Comparison of ENCODE assay signal across 12 mouse cellular contexts in genomic region chr5:34255189-34255588, GRCm38 (mm10). TPM values are rescaled to one million over a fixed set of nuclear protein-coding genes. Genes with fewer than 3 reads are reported as not detected.
DNase-seq lines count a peak whose midpoint lies in the region; ATAC-seq and TF ChIP-seq lines count a peak whose summit lies in the region.
"Had no signal": no experiment of that assay in that cellular context is flagged by ENCODE, and none has a peak within 500 bp of the region (broad histone marks: within the 10 kb centered on the region; RNA-seq: fewer than 3 reads in every experiment).

No protein-coding gene starts in this region.

- no peak overlapping the region for H3K27ac ChIP-seq in kidney, adult 2 months (ENCODE audit: insufficient read depth, low read depth, low read length)
- no peak overlapping the region for H3K27ac ChIP-seq in kidney, embryonic 16.5 days (ENCODE audit: low read length)
- H3K27ac ChIP-seq: embryonic facial prominence, embryonic 12.5 days had no signal

- no peak overlapping the region for H3K4me3 ChIP-seq in kidney, adult 2 months (ENCODE audit: insufficient read depth, low read depth, low read length)
- no peak overlapping the region for H3K4me3 ChIP-seq in kidney, embryonic 16.5 days (ENCODE audit: low read length)
- H3K4me3 ChIP-seq: embryonic facial prominence, embryonic 12.5 days had no signal

- DNase-seq in kidney, adult 2 months: peak; percentile 18
- DNase-seq in thymus, postnatal 0 days (ENCODE audit: low spot score): peak; percentile 68
- no peak for DNase-seq in thymus, adult 18-20 months
- DNase-seq in embryo, embryonic 10.5 days (ENCODE audit: low spot score): peak; percentile 44
- DNase-seq in yolk sac, embryonic 10.5 days (ENCODE audit: low spot score): no peak
- no peak for DNase-seq in cerebellum, adult 9-10 months
- DNase-seq in T-cell, adult 2 months (ENCODE audit: low spot score): no peak
- DNase-seq: kidney, adult 8-10 months; lung, adult 2 months had no signal

- H3K4me1 ChIP-seq in kidney, adult 2 months (ENCODE audit: control insufficient read depth, insufficient read depth, low read length): no peaks in the 10 kb centered on the region
- H3K4me1 ChIP-seq in kidney, embryonic 16.5 days (ENCODE audit: insufficient read depth, low read length): peaks cover 4% of the 10 kb centered on the region; the same call in 1 of the 2 replicates

- no peak overlapping the region for H3K9ac ChIP-seq in kidney, embryonic 16.5 days (replicated peaks; ENCODE audit: low read length)
- H3K9ac ChIP-seq: embryonic facial prominence, embryonic 12.5 days had no signal

- TF ChIP-seq POLR2A in kidney, adult 2 months (IDR thresholded peaks at IDR 0.05; ENCODE audit: low read depth, low read length): no peak

- no peaks in the 10 kb centered on the region for H3K9me3 ChIP-seq in kidney, embryonic 16.5 days (ENCODE audit: low read length)
- H3K9me3 ChIP-seq: embryonic facial prominence, embryonic 12.5 days had no signal

- 78% methylated on average over 3 of the region's 3 CpGs for WGBS in kidney, adult 2 months
- WGBS in kidney, embryonic 16.5 days: 82% methylated on average over 3 of the region's 3 CpGs

- no peak for ATAC-seq in kidney, embryonic 16.5 days (ENCODE audit: low FRiP score, low TSS enrichment)

- no peaks in the 10 kb centered on the region for H3K27me3 ChIP-seq in kidney, adult 2 months (replicated peaks; ENCODE audit: control insufficient read depth, insufficient read depth, low read length)
- H3K27me3 ChIP-seq in kidney, embryonic 16.5 days (ENCODE audit: insufficient read depth, low read length): no peaks in the 10 kb centered on the region
- H3K27me3 ChIP-seq: embryonic facial prominence, embryonic 12.5 days had no signal

- TF ChIP-seq CTCF in kidney, adult 2 months (conservative IDR thresholded peaks at IDR 0.05; ENCODE audit: insufficient read depth, insufficient read length, low read depth, low read length): peak; percentile 52

- H3K4me2 ChIP-seq in kidney, embryonic 16.5 days (replicated peaks; ENCODE audit: low read depth, low read length): no peak overlapping the region
- H3K4me2 ChIP-seq: embryonic facial prominence, embryonic 12.5 days had no signal

- H3K36me3 ChIP-seq in kidney, adult 2 months (ENCODE audit: control insufficient read depth, insufficient read depth, low read length): no peaks in the 10 kb centered on the region
- no peaks in the 10 kb centered on the region for H3K36me3 ChIP-seq in kidney, embryonic 16.5 days (ENCODE audit: insufficient read depth, low read length)
- H3K36me3 ChIP-seq: embryonic facial prominence, embryonic 12.5 days had no signal

RNA-seq across cellular contexts. Expression of gene Zfyve28, which starts 33.1 kb away (rescaled TPM):
- 0.33 and 0.36 TPM in 2 replicates for polyA plus RNA-seq in kidney, adult 2 months (2012; rRNA removed)
- 0.21 and 0.34 TPM in 2 replicates for polyA plus RNA-seq in kidney, embryonic 16.5 days (2015; fragmentation: Nextera tagmentation; extraction: Ambion mirVana)
- polyA plus RNA-seq in thymus, postnatal 0 days (2015; fragmentation: Nextera tagmentation; extraction: Ambion mirVana): 10.0 and 12.7 TPM in 2 replicates

RNA-seq across cellular contexts. Expression of gene Cfap99, which starts 33.2 kb away (rescaled TPM):
- 0.05 TPM in 1 of 2 replicates, not detected in the other for polyA plus RNA-seq in kidney, adult 2 months (2012; rRNA removed)
- polyA plus RNA-seq in kidney, embryonic 16.5 days (2015; fragmentation: Nextera tagmentation; extraction: Ambion mirVana): not detected in 2 replicates
- not detected in 2 replicates for polyA plus RNA-seq in thymus, postnatal 0 days (2015; fragmentation: Nextera tagmentation; extraction: Ambion mirVana)
- polyA plus RNA-seq: embryonic facial prominence, embryonic 12.5 days; stomach, embryonic 16.5 days had no signal

Comparison
In these comparisons a context has a peak if more than half of its experiments do, and no peak if none do; other contexts are left out.
1. DNase-seq: peak in kidney, adult 2 months (single experiment), thymus, postnatal 0 days (single experiment) and embryo, embryonic 10.5 days (single experiment); none in thymus, adult 18-20 months (0 of 2), yolk sac, embryonic 10.5 days (single experiment), cerebellum, adult 9-10 months (single experiment) and T-cell, adult 2 months (single experiment).